Mouse (Mus musculus) cerebellum, adult 2 months (tissue): ENCODE measurements around the gene Gzmm.

Experiments
- CTCF ChIP-seq: fragments of 200-500 bp; IDR thresholded peaks from 2 replicates; pipeline ENCODE4 v1.5.1; 2011; ENCODE audit warnings: low read depth, mild to moderate bottlenecking, control low read depth, low read length, moderate library complexity, borderline replicate concordance; ENCODE audit not compliant: insufficient read depth
- POLR2A ChIP-seq: fragments of 200-500 bp; IDR thresholded peaks from 2 replicates; pipeline ENCODE4 v1.6.1; 2011; ENCODE audit warnings: low read length, control low read depth, borderline replicate concordance; ENCODE audit not compliant: insufficient read depth

- TF ChIP-seq CTCF (no peak), POLR2A (no peak)
These were observed 3.8 kb upstream of the Gzmm start for GRCm38 (mm10) chr10:79684770-79685600.
